Mouse (Mus musculus): ENCODE measurements at regions not wholly inside any gene's neighbourhood (a gene's known extent, or its start where the extent isn't known, plus 50 kb on each side); places are given as distances from the start of the nearest gene placed in this dataset.

GRCm38 (mm10) chr9:50067729-50068225 is 269.1 kb upstream of the Ncam1 start:
- TF ChIP-seq POLR2A (IDR thresholded peaks at IDR 0.05; ENCODE audit: borderline replicate concordance, extremely low read depth, insufficient read depth, insufficient read length, poor library complexity, severe bottlenecking) (no peak), CTCF (IDR thresholded peaks at IDR 0.05; ENCODE audit: borderline replicate concordance, extremely low read depth, insufficient read depth, insufficient read length) (no peak)
- DNase-seq (ENCODE audit: low read depth): no peak

- no peak for TF ChIP-seq POLR2A (IDR thresholded peaks at IDR 0.05; ENCODE audit: borderline replicate concordance, extremely low read depth, insufficient read depth, insufficient read length, poor library complexity, severe bottlenecking)
- TF ChIP-seq CTCF (IDR thresholded peaks at IDR 0.05; ENCODE audit: borderline replicate concordance, extremely low read depth, insufficient read depth, insufficient read length): no peak
- peak; percentile 79 for DNase-seq (ENCODE audit: low read depth)
These were observed 265.9 kb upstream of the Ncam1 start for GRCm38 (mm10) chr9:50064505-50065229.

DNA sequence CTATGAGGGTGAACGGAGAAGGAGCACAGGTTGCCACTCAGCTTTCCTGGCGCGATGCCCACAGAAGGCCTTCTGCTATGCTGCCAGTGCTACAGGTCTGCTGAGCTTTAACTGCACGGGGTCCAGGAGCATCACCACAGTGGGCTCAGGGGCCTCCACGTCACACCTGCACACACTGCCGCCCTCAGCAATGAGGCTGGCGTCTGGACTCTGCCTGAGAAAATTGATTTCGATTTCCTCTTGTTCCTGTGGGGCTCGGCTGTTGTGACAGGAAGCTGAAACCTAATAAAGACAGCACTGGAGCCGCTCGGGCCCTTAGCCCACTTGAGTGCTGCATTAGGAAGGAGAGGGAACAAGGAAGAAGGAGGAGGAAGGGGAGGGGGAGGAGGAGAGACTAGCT is 239.5 kb upstream of the Ncam1 start:
- TF ChIP-seq CTCF (IDR thresholded peaks at IDR 0.05; ENCODE audit: borderline replicate concordance, extremely low read depth, insufficient read depth, insufficient read length) (no peak), POLR2A (IDR thresholded peaks at IDR 0.05; ENCODE audit: borderline replicate concordance, extremely low read depth, insufficient read depth, insufficient read length, poor library complexity, severe bottlenecking) (no peak)
- peak; percentile 62 for DNase-seq (ENCODE audit: low read depth)

GRCm38 (mm10) chr9:50032322-50033158 is 233.8 kb upstream of the Ncam1 start:
- no peak for TF ChIP-seq CTCF (IDR thresholded peaks at IDR 0.05; ENCODE audit: borderline replicate concordance, extremely low read depth, insufficient read depth, insufficient read length)
- no peak for TF ChIP-seq POLR2A (IDR thresholded peaks at IDR 0.05; ENCODE audit: borderline replicate concordance, extremely low read depth, insufficient read depth, insufficient read length, poor library complexity, severe bottlenecking)
- peak; percentile 37 for DNase-seq (ENCODE audit: low read depth)

DNA sequence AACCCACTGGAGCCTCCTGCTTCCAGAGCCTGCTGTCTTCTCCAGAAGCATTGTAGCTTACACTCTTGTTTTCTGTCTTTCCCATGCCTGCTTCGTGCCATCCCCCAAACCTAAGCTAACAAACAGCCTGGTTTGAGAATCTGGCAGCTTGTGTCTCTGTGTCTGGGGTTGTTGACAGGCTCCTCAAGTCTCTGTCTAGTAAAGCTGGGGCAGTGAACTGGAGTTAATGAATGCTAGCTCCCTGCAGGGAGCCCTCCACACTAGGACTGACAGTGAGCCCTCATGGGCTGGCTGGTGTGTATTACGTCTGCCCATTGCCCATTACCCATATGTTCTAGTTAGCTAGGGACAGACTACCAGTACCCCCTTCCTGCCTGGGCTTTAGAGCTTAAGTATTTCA is 232.6 kb upstream of the Ncam1 start:
- TF ChIP-seq CTCF (IDR thresholded peaks at IDR 0.05; ENCODE audit: borderline replicate concordance, extremely low read depth, insufficient read depth, insufficient read length) (no peak), POLR2A (IDR thresholded peaks at IDR 0.05; ENCODE audit: borderline replicate concordance, extremely low read depth, insufficient read depth, insufficient read length, poor library complexity, severe bottlenecking) (no peak)
- DNase-seq (ENCODE audit: low read depth): peak; percentile 40

- no peak for DNase-seq (ENCODE audit: low read depth)
- TF ChIP-seq CTCF (IDR thresholded peaks at IDR 0.05; ENCODE audit: borderline replicate concordance, extremely low read depth, insufficient read depth, insufficient read length) (no peak), POLR2A (IDR thresholded peaks at IDR 0.05; ENCODE audit: borderline replicate concordance, extremely low read depth, insufficient read depth, insufficient read length, poor library complexity, severe bottlenecking) (no peak)
These were observed 230.3 kb upstream of the Ncam1 start for GRCm38 (mm10) chr9:50029030-50029429.

DNA sequence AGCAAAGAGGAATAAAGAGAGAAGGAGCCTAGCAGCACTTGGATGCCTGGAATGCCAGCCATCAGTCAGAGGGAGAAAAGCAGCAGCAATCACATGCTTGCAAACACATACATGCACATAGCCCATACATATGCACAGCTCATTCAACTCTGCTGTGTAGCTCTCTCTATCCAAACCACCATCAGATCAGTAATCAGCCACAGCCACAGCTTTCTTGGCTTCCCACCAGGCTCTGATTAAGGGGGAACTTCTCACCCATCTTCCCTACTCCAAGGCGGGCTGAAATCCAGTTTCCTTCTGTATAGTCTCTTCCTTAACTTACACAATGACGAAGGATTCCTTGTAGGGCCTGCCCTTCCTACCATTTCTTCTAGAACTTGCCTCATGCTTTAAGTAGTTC is 229.8 kb upstream of the Ncam1 start:
- DNase-seq (ENCODE audit: low read depth): peak; percentile 74
- TF ChIP-seq CTCF (IDR thresholded peaks at IDR 0.05; ENCODE audit: borderline replicate concordance, extremely low read depth, insufficient read depth, insufficient read length) (no peak), POLR2A (IDR thresholded peaks at IDR 0.05; ENCODE audit: borderline replicate concordance, extremely low read depth, insufficient read depth, insufficient read length, poor library complexity, severe bottlenecking) (no peak)

- TF ChIP-seq POLR2A (IDR thresholded peaks at IDR 0.05; ENCODE audit: borderline replicate concordance, extremely low read depth, insufficient read depth, insufficient read length, poor library complexity, severe bottlenecking): no peak
- TF ChIP-seq CTCF (IDR thresholded peaks at IDR 0.05; ENCODE audit: borderline replicate concordance, extremely low read depth, insufficient read depth, insufficient read length): no peak
- DNase-seq (ENCODE audit: low read depth): no peak
These were observed 226.1 kb upstream of the Ncam1 start for GRCm38 (mm10) chr9:50024820-50025219.

- TF ChIP-seq POLR2A (IDR thresholded peaks at IDR 0.05; ENCODE audit: borderline replicate concordance, extremely low read depth, insufficient read depth, insufficient read length, poor library complexity, severe bottlenecking) (no peak), CTCF (IDR thresholded peaks at IDR 0.05; ENCODE audit: borderline replicate concordance, extremely low read depth, insufficient read depth, insufficient read length) (no peak)
- DNase-seq (ENCODE audit: low read depth): no peak
These were observed 214.9 kb upstream of the Ncam1 start for GRCm38 (mm10) chr9:50013602-50014001.

DNA sequence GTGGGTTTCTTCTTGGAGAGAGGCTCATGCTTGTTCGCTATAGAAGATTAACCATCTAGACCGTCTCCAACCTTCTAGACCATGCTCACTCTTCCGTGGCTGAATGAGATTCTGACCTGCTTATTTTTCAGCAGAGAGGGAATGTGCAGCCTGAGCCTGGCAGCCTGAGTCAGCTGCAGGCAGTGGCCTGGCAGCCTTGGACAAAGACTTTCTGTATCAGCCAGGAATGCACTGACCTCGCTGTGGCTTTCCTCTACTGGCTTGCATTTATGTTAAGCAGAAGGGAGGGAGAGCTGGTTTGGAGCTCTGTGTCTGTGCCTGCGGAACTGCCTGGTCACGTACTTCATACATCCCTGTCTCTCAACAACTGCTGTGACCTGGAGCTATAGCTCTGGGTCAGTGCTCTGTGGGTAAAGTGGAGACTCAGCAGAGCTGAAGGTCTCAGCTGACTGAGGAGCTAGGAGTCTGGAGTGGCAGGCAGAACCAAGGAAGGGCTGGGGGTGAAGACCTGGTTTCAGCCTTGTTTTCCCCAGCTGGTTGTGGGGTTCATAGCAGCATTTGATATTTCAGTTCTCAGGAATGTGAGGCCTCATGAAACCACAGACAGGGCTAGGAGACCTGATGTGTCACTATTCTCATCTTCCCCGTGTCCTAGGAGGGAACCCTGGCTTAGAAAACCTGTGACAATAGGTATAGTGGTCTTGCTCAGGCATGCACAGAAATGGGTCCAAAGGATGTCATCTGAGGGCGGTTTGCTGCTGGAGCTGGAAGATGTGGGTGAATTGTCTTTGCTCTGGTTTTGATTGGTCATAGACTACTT is 207.2 kb upstream of the Ncam1 start:
- TF ChIP-seq POLR2A (IDR thresholded peaks at IDR 0.05; ENCODE audit: borderline replicate concordance, extremely low read depth, insufficient read depth, insufficient read length, poor library complexity, severe bottlenecking): no peak
- DNase-seq (ENCODE audit: low read depth): peak; percentile 66

GRCm38 (mm10) chr9:50002695-50003094 is 204.0 kb upstream of the Ncam1 start:
- no peak for TF ChIP-seq POLR2A (IDR thresholded peaks at IDR 0.05; ENCODE audit: borderline replicate concordance, extremely low read depth, insufficient read depth, insufficient read length, poor library complexity, severe bottlenecking)
- TF ChIP-seq CTCF (IDR thresholded peaks at IDR 0.05; ENCODE audit: borderline replicate concordance, extremely low read depth, insufficient read depth, insufficient read length): no peak
- DNase-seq (ENCODE audit: low read depth): no peak

Data from brain, embryonic 14.5 days (tissue).